Mouse (Mus musculus): Measurements from ENCODE around the gene Nav1. TPM values are rescaled to one million over a fixed set of nuclear protein-coding genes. Genes with fewer than 3 reads are reported as not detected.

Nav1 gene
- polyA plus RNA-seq, 1 experiment from 2014 or later = 38.1 TPM

DNA sequence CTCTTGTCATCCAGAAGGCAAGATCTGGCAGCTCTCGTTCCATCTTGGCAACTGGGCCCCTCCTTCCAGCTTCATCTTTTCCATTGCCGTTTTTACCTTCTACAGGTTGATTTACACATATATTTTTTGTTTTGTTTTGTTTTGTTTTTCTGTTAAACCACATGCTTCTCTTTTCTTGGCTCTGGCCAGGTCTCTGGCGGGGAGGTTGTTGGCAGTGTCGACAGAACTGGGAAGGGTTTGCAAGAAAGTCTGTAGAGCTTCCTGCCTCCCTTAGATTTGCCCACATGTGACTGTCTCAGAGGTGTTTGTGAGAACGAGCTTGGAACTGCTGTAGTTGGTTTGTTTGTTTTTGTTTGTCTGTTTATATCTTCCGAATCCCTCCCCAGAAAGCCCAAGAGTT lies 166.1 kb downstream of the Nav1 start:
- 92% methylated on average over 6 of the region's 6 CpGs for WGBS
- H3K36me3 ChIP-seq = peaks cover 66% of the 10 kb centered on the region
- ATAC-seq = no peak
- no peak overlapping the region for H3K4me2 ChIP-seq (replicated peaks)
- no peaks in the 10 kb centered on the region for H3K27me3 ChIP-seq
- no peaks in the 10 kb centered on the region for H3K9me3 ChIP-seq
- H3K9ac ChIP-seq (replicated peaks) = no peak overlapping the region
- H3K27ac ChIP-seq = no peak overlapping the region
- no peak overlapping the region for H3K4me3 ChIP-seq (replicated peaks)
- H3K4me1 ChIP-seq (replicated peaks) = no peaks in the 10 kb centered on the region

DNA sequence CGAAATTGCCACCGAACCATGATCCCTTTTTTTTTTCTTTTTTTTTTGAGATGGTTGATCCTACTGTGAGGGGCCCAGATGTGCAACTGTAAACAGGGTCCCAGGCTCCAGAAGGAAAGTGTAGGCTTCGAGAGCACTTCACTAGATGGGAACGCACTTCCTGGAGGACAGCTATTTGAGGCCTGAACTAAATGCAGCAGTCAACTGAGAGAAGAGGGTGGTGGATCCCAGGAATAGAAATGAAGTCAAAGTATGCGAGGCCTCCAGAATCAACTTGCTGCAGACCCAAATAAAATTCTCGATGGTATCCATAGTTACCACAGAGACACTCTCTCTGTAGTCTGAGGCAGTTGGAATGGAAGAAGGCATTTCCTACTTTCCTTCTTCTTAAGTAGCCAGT lies 168.3 kb downstream of the Nav1 start:
- Histone ChIP-seq H3K9me3 (no peaks in the 10 kb centered on the region), H3K4me2 (replicated peaks) (no peak overlapping the region), H3K4me1 (replicated peaks) (no peaks in the 10 kb centered on the region), H3K9ac (replicated peaks) (no peak overlapping the region), H3K27ac (no peak overlapping the region), H3K36me3 (peaks cover 61% of the 10 kb centered on the region), H3K27me3 (no peaks in the 10 kb centered on the region), H3K4me3 (replicated peaks) (no peak overlapping the region)
- ATAC-seq = no peak
- 81% methylated on average over 6 of the region's 6 CpGs for WGBS

DNA sequence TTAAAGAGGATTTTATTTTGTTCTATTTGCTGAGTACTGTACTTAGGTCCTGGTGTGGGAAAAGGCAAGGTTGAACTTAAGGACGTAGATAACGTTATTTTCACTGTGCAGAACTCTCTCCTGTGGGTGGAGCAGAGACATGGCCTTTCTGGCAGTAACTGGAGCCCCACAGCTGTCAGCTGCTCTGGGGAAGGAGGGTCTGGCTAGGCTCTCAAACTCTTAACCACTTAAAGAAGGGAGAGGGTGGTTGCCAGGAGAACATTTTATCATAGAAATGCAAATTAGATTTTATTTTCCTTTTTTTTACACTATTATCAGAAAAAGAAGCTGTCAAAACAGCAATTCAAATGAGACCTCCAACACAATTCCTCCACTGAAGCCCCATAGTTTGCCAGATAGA lies 171.3 kb downstream of the Nav1 start:
- H3K27ac ChIP-seq = no peak overlapping the region
- ATAC-seq = no peak

DNA sequence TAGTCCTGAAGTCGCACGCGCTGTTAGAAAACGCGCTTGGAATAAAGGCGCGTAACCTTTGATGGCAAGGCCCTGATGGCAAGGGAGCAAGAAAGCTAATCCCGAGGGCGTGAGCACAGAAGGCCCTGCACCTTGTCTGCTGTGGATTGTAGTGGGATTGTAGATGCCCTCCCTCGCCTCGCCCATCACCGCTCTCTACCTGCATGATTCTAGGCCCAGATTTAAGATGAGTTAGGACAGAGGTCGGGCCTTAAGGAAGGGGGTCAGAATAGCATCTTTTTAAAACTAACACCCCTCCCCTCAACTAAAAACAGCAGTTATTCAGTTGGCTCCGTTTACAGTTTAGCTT lies 176.5 kb downstream of the Nav1 start:
- Histone ChIP-seq H3K27ac (peak overlapping the region; percentile 75), H3K9ac (replicated peaks) (peak overlapping the region; percentile 92), H3K27me3 (no peaks in the 10 kb centered on the region), H3K4me2 (replicated peaks) (peak overlapping the region; percentile 86), H3K4me1 (replicated peaks) (peaks cover 51% of the 10 kb centered on the region), H3K9me3 (no peaks in the 10 kb centered on the region), H3K36me3 (peaks cover 12% of the 10 kb centered on the region; the same call in 1 of the 2 replicates), H3K4me3 (replicated peaks) (peak overlapping the region; percentile 84)
- ATAC-seq = peak; percentile 78
- WGBS = under 1% methylated on average over 14 of the region's 14 CpGs

More for the DNA sequence above, 171.3 kb downstream of the Nav1 start:
- H3K9ac ChIP-seq (replicated peaks) = no peak overlapping the region
- H3K4me1 ChIP-seq (replicated peaks) = peaks cover 15% of the 10 kb centered on the region
- no peaks in the 10 kb centered on the region for H3K27me3 ChIP-seq
- no peaks in the 10 kb centered on the region for H3K9me3 ChIP-seq
- WGBS = 51% methylated on average over 2 of the region's 2 CpGs
- H3K36me3 ChIP-seq = peaks cover 31% of the 10 kb centered on the region
- no peak overlapping the region for H3K4me3 ChIP-seq (replicated peaks)
- H3K4me2 ChIP-seq (replicated peaks) = no peak overlapping the region

DNA sequence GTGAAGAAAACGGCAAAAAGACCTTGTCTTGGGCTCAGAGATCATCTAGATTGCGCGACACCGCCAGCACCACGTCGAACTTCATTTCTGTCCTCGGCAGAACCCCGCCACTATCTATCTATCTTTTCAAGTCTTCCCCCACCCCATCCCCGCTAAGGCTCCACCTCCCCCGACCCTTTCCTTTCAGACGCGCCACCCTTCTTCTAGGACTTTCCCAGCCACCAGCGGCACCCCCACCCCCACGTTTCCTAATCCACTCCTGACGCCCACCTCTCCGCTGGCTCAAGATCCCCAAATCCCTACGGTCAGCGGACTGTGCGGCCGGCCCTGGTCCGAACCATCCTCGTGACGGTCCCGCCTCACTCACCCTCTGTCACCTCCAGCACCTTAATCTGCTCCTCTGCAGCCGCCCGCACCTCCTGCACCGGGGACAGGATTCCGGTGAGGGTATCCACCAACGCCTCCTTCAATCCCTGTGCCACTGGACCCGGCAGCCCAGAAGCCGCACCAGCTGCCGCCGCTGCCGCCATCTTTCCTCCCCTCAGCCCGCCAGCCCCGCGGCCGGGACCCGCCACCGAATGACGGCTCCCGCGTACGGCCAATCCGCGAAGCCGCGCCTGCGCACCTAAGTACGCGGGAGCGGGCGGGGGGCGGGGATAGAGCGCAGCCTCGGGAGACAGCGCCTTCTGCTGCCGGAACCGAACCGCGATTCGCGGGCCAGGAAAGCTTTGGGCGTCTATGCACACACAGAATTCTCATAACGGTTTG lies 177.0 kb downstream of the Nav1 start, which contains the start of gene Ipo9:
Ipo9 (minus strand) TSS at position 599 of the 768 bp plus-strand sequence.
- Histone ChIP-seq H3K4me2 (replicated peaks) (peak within 1 kb of the TSS; percentile 86), H3K4me1 (replicated peaks) (peaks cover 51% of the 10 kb centered on the region), H3K27me3 (no peaks in the 10 kb centered on the region), H3K9me3 (no peaks in the 10 kb centered on the region), H3K36me3 (peaks cover 17% of the 10 kb centered on the region), H3K4me3 (replicated peaks) (peak within 1 kb of the TSS; percentile 84), H3K9ac (replicated peaks) (peak within 1 kb of the TSS; percentile 92), H3K27ac (peak within 1 kb of the TSS; percentile 89)
- ATAC-seq = peak; percentile 96
- WGBS = under 1% methylated on average over 65 of the region's 65 CpGs

DNA sequence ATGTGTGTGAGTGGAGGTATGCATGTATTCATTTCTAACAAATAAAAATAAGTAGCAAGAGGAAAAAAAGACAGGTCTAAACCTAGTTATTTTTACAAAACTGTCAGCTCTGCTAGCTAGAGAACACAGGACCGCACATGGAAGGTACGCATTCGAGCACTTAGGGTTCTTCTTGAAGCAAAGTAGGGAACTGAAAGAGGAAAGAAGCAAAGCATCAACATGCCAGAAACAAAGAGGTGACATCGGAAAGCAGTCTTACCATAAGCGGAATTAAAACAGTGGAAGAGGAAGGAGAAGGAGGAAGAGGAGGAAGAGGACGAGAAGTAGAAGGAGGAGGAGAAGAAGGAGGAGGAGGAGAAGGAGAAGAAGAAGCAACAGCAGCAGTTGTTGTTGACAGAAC lies 179.7 kb downstream of the Nav1 start:
- no peaks in the 10 kb centered on the region for H3K27me3 ChIP-seq
- H3K4me2 ChIP-seq (replicated peaks) = peak overlapping the region; percentile 86
- H3K9ac ChIP-seq (replicated peaks) = no peak overlapping the region
- peaks cover 39% of the 10 kb centered on the region for H3K36me3 ChIP-seq
- H3K9me3 ChIP-seq = no peaks in the 10 kb centered on the region
- H3K27ac ChIP-seq = no peak overlapping the region
- no peak for ATAC-seq
- WGBS = 88% methylated on average over 6 of the region's 6 CpGs
- H3K4me1 ChIP-seq (replicated peaks) = peaks cover 51% of the 10 kb centered on the region
- 0 out of 2 replicates have a peak overlapping the region, but pooled peaks have one; percentile 84 for H3K4me3 ChIP-seq (replicated peaks)

DNA sequence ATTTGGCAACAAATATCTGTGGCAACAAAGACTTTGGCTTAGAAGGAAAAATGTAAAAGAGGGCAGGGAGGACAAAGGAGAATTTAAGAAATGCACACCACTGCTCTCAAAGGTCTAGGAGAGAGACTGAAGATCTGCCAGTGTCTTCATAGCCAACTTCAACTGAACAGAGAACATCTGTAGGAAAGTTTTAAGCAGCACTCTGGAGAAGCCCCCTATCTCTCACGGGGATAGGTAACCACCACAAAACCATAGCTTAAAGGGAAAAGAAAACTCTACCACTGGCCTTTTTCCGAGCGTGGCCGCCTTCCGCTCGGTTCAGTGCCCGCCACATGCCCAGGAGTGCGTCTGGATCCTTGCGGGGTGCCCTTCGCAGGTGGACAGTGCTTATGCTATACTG lies 180.4 kb downstream of the Nav1 start:
- Histone ChIP-seq H3K4me1 (replicated peaks) (peaks cover 44% of the 10 kb centered on the region), H3K9me3 (no peaks in the 10 kb centered on the region), H3K9ac (replicated peaks) (no peak overlapping the region), H3K4me2 (replicated peaks) (no peak overlapping the region), H3K36me3 (peaks cover 39% of the 10 kb centered on the region), H3K27me3 (no peaks in the 10 kb centered on the region), H3K4me3 (replicated peaks) (no peak overlapping the region), H3K27ac (no peak overlapping the region)
- WGBS = 93% methylated on average over 10 of the region's 10 CpGs
- no peak for ATAC-seq

DNA sequence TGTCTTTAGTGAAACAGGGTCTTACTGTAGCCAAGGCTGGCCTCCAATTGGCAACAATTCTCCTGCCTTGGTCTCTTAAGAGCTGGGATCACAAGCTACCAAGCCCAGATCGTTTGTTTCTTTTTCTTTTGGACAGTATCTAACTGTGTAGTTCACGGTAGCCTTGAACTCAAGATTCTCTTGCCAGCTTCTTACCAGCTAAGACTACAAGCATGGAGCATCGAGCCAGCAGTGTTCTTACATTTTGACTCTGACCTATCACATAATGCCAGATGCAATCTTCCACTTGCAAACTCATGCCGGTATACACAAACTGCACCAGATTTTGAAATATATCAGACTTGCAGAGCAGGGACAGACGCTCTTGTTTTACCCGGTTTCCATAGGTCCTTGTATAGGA lies 184.3 kb downstream of the Nav1 start:
- 94% methylated on average over 6 of the region's 6 CpGs for WGBS
- peaks cover 64% of the 10 kb centered on the region for H3K36me3 ChIP-seq

DNA sequence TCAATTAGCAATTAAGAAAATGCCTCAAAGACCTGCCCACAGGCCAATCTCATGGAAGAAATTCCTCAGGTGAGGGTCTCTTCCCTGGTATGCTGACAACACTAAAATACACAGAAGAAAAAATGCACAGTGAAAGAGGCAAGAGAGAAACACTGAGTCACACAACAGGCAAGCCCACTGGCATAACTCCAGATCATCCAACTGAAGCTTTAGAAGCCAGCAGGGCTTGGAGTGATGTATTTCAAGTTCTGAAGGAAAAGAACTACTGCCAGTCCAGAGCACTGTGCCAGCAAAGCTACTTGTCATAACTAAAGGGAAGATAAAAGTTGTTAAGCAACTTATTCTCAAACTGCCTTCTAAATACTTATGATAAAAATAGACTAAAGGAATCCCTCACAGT lies 193.1 kb downstream of the Nav1 start:
- no peak overlapping the region for H3K4me2 ChIP-seq (replicated peaks)
- no peak overlapping the region for H3K9ac ChIP-seq (replicated peaks)
- H3K27ac ChIP-seq = no peak overlapping the region
- H3K9me3 ChIP-seq = no peaks in the 10 kb centered on the region
- ATAC-seq = no peak
- H3K4me3 ChIP-seq (replicated peaks) = no peak overlapping the region
- H3K4me1 ChIP-seq (replicated peaks) = no peaks in the 10 kb centered on the region
- peaks cover 88% of the 10 kb centered on the region for H3K36me3 ChIP-seq
- H3K27me3 ChIP-seq = no peaks in the 10 kb centered on the region

More for the DNA sequence above, 184.3 kb downstream of the Nav1 start:
- H3K27ac ChIP-seq = no peak overlapping the region
- no peak overlapping the region for H3K4me2 ChIP-seq (replicated peaks)
- H3K4me1 ChIP-seq (replicated peaks) = peaks cover 17% of the 10 kb centered on the region
- H3K27me3 ChIP-seq = no peaks in the 10 kb centered on the region
- no peak overlapping the region for H3K9ac ChIP-seq (replicated peaks)
- ATAC-seq = no peak
- H3K9me3 ChIP-seq = no peaks in the 10 kb centered on the region
- H3K4me3 ChIP-seq (replicated peaks) = no peak overlapping the region

DNA sequence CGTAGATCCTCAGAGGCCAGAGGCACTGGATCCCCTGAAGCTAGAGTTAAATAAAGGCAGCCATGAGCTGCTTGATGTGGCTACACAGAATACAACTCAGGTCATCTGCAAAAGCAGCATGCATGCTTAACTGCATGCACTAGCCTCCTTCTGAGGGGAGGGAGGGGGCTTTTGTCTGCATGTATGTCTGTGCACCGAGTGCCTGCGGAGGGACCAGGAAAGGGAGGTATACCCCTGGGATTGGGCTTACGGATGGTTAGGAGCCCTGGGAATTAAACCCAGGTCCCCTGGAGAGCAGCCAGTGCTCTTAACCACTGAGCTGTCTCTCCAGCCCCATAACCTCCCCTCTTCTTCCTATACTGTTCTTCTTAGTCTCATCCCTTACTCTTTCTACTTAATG lies 195.0 kb downstream of the Nav1 start:
- no peak overlapping the region for H3K4me3 ChIP-seq (replicated peaks)
- peaks cover 87% of the 10 kb centered on the region for H3K36me3 ChIP-seq
- H3K27ac ChIP-seq = no peak overlapping the region
- whole genome bisulfite sequencing = 93% methylated on average over 4 of the region's 4 CpGs
- H3K9ac ChIP-seq (replicated peaks) = no peak overlapping the region
- H3K4me1 ChIP-seq (replicated peaks) = no peaks in the 10 kb centered on the region
- H3K4me2 ChIP-seq (replicated peaks) = no peak overlapping the region
- no peaks in the 10 kb centered on the region for H3K27me3 ChIP-seq
- ATAC-seq = no peak
- H3K9me3 ChIP-seq = no peaks in the 10 kb centered on the region

DNA sequence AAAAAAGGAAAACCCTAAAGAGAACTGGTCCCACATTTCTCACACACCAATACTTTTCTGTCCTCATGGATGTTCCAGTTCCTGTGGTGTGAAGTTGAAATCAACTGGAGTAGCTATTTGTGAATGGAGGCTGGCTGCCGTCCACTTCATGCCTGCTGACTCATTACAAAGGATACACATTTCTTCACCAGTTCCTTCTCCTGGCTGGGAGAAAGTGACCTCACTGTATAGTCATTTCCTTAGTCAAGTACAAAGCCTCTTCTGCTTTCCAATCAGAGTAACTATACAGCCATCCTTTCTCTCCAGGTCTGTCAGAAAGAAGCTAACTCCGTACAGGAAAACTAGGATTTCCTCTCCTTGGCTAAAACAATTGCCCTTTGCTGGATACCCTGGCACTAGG lies 196.1 kb downstream of the Nav1 start:
- no peak overlapping the region for H3K4me3 ChIP-seq (replicated peaks)
- no peak overlapping the region for H3K4me2 ChIP-seq (replicated peaks)
- no peaks in the 10 kb centered on the region for H3K4me1 ChIP-seq (replicated peaks)
- no peak overlapping the region for H3K27ac ChIP-seq
- H3K27me3 ChIP-seq = no peaks in the 10 kb centered on the region
- 80% methylated on average over 2 of the region's 2 CpGs for WGBS
- H3K36me3 ChIP-seq = peaks cover 85% of the 10 kb centered on the region
- no peak overlapping the region for H3K9ac ChIP-seq (replicated peaks)
- ATAC-seq = no peak
- no peaks in the 10 kb centered on the region for H3K9me3 ChIP-seq

DNA sequence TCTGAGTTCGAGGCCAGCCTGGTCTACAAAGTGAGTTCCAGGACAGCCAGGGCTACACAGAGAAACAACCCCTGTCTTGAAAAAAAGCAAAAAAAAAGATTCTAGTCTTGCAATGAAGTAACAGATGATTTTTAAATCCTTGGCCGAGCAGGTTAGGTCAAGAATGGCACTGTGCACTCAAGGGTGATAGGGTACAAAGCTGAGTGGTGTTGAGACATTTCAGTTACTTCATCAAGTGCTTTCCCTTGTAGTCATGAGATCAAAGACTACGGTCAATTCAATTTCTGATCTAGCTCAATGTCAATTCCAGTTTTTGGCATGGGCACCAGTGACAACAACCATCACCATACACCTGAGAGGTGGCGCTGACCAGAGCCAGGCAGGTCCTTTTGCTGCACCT lies 198.1 kb downstream of the Nav1 start:
- H3K4me2 ChIP-seq (replicated peaks) = no peak overlapping the region
- H3K9ac ChIP-seq (replicated peaks) = no peak overlapping the region
- H3K36me3 ChIP-seq = peaks cover 86% of the 10 kb centered on the region
- no peak for ATAC-seq
- H3K27me3 ChIP-seq = no peaks in the 10 kb centered on the region
- H3K9me3 ChIP-seq = no peaks in the 10 kb centered on the region
- H3K4me3 ChIP-seq (replicated peaks) = no peak overlapping the region
- H3K4me1 ChIP-seq (replicated peaks) = no peaks in the 10 kb centered on the region
- 97% methylated on average over 4 of the region's 4 CpGs for WGBS
- H3K27ac ChIP-seq = no peak overlapping the region

DNA sequence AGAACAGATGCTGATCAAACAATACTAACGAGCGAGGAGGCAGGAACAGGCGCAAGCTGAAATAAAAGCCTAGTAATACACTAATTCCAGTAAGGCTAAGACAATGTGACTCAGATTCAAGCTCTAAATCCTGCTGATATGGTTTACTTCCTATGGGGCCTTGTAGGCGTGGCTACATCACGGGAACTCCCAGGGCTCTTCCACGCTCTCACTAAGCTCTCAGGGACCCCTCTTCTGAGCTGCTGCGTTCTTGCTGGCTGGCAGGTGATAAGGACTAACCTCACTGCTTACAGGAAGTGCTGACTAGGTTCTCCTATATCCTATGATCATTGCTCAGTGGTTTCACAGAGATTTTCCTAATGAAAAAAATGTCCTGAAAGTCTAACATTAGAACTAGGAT lies 201.7 kb downstream of the Nav1 start:
- Histone ChIP-seq H3K4me3 (replicated peaks) (no peak overlapping the region), H3K4me2 (replicated peaks) (no peak overlapping the region), H3K27ac (no peak overlapping the region), H3K9me3 (no peaks in the 10 kb centered on the region), H3K27me3 (no peaks in the 10 kb centered on the region), H3K4me1 (replicated peaks) (no peaks in the 10 kb centered on the region), H3K36me3 (peaks cover 91% of the 10 kb centered on the region), H3K9ac (replicated peaks) (0 out of 2 replicates have a peak overlapping the region, but pooled peaks have one; percentile 1)
- 87% methylated on average over 7 of the region's 7 CpGs for WGBS
- ATAC-seq = no peak
